Mouse (Mus musculus): ENCODE results near the gene Tiam1.
A peak's percentile ranks its signal among the peaks of the same experiment; 100 is the strongest.

Tiam1 gene

DNA sequence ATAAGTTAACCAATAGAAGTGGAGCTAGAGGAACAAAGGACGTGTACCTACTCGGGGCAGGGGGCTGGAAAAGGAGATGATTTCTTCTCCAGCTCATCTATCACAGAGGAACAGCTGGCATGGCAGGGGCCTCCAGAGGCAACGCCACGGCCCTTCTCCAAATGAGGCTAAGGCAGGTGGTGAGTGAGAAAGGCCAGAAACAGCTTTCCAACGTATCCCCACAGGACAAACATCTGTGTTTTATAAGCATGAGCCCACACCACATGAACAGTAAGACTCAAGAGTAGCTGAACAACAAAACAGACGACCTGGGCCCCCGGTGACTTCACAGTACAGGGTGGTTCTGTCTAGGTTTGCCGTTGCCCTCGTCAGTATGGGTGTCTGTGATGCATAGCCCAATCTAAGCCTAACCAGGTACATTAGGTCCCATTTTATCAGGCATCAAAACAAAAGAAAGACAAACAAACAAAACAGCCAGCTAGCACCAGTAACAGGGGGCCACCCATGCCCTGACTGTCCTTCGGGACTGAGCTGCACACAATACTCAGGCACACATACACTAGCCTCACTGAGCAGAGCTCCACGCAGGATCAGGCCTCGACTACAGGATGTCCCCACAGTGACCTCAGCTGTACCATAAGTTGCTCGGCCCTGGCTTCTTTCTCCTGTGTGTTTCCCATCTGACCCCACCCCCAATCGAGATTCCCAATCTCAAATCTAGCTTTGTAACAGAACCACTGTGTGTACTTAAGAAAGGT is 260.9 kb downstream of the Tiam1 start:
- no peak for DNase-seq (ENCODE audit: low read depth, low spot score)

DNA sequence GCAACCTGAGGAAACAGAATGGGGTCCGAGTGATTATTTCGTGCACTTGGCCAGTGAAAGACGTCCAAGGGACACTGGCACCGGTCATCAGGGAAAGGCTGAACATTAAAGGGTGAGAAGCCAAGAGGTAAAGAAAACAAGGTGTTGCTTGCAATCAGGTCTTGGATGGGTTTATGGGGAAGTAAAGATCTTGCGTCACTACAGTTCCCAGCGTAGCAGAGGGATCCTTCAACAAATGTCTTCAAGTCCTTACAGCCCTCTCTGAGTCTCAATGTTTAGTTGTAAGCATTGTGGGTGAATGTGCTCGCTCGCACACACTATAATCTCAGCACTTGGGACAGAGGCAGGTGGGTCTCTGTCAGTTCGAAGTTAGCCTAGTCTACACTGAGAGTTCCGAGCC is 266.4 kb downstream of the Tiam1 start:
- no peak for DNase-seq (ENCODE audit: low read depth, low spot score)

DNA sequence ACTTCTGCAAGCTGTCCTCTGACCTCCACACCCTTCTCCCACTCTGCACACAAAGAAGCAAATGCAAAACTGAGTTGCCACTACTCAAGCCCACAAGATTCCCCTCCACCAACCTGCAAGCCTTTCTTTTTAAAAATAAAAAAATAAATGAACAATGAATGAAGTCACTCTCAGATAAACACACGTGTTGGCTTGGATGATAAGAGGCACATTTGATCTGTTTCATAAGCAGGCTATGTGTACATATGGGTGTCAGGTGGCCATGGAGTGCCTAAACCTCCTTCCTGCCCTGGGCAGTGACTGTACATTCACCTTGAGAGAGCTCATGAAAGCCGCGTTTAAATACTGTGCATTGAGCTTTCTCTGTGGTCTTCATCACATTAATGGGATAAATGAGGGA is 267.5 kb downstream of the Tiam1 start:
- no peak for DNase-seq (ENCODE audit: low read depth, low spot score)

DNA sequence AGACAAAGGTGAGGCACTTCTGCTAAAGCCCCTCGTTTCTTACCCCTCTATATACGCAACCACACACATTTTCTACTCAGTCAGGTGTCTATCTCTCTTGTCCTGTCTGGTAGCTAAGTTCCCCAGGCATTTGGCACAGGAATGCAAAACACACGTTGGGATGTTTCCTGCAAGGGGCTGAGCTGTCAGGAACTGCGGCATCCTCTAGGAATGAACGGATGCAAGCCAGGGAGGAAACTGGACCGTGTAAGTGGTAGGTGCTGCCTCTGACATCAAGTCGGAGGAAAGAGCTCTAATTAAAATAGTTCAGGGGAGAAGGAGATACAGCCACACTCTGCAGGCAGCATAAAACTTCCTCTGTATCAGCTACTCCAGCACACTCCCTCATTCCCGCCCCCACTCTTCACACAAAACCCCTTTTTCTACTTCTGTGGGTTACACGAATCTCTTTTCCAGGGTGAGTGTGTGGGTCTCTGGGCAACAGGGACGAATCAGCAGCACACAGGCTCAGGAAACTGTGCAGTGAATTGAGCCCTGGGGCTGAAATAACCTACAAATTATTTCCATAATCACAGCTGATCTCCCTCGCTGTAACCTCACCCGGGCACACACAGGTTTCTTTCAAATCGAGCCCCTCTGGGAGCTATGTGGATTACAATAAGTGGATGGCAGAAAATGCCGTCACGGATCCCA is 269.4 kb downstream of the Tiam1 start:
- DNase-seq (ENCODE audit: low read depth, low spot score): no peak

DNA sequence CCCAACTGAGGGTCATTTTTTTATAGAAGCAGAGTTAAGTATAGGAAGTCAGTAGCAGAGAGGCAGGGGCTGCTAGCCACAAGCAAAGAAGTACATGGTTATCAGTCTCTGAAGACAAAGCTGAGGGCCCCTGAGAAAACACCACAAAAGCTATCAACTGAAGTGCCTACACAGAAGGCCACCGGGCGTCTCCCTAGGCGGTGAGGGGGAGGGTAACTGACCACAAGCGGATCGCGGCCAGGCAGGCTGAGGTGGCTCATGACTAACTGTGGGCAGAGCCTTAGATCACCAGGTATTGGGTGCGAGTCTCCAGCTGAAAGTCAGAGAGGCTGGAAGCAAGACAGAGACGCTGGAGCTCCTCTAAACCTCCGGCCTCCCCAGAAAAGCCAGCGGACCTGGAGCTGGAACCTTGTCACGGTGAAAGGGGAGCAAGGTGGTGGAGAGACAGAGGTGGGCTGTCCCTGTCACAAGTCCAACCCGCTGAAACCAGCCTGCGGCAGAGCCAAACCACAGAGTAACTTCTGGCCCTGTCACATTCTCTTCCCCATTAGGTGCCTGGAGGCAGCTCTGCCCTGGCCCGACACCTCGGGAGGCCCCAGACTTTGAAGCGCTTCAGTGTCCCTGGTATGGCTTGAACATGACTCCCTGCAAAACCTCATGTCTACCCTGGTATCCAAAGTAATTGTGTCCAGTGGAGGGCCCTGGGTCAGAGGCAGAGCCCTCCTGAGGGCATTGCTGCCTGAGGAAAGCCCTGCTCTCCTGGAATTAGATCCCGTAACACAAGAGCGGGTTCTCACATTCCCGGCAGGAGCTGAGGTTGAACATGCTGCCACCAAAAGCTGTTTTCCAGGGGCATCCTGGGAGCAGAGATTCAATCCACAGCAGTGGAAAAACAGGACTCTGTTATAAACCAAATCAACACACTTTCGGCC is 271.3 kb downstream of the Tiam1 start:
- DNase-seq (ENCODE audit: low read depth, low spot score): no peak

DNA sequence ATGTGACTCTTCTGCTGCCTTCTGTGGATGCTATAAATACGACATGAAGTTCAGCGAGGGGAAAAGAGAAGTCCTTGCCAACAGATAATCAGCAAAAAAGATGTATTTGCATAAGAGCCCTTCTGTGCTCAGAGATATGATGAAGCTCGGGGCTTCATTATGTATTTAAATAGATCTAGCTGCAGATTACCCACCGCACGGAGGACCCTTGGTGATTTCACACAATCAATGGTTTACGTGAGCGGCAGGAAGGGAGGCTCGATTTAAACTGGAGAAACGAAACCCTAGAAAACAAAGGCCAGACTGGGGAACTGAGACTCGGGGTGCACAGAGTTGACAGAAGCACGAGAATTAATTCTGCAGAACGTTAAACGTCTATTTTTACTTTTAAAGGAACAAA is 272.2 kb downstream of the Tiam1 start:
- DNase-seq (ENCODE audit: low read depth, low spot score): no peak

DNA sequence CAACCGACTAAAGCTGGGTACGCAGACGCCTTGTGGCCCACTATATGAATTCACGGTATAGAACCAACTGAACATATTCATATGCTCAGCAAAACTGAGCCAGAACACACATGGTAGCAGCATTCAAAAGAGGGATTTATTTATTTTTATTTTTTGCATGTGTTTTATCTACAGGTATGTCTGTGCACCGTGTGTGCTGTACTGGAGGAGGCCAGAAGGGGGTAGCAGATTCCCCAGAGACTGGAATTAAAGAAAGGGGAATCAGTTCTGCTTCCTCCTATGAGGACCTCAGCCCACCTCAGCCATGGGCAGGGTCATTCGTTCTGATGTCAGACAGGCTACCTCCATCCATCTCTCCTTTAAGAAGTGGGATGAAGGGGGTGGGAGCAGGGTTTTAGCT is 273.5 kb downstream of the Tiam1 start:
- no peak for DNase-seq (ENCODE audit: low read depth, low spot score)

DNA sequence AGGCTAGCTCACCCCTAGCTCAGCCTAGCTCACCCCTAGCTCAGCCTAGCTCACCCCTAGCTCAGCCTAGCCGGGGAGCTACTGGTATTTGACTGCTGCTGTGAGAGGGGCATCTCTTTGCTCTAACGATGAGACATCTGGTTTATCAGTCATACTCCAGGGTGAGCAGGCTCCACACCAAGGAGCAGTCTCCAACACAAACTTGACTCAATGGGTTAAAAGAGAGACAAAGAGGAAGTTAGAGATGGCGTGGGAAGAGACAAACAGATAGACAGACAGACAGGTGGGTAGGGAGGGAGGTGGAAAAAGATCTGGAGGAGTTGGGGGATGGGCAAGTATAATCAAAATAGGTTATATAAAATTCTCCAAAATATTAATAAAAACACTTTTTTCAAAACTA is 275.1 kb downstream of the Tiam1 start:
- no peak for DNase-seq (ENCODE audit: low read depth, low spot score)

DNA sequence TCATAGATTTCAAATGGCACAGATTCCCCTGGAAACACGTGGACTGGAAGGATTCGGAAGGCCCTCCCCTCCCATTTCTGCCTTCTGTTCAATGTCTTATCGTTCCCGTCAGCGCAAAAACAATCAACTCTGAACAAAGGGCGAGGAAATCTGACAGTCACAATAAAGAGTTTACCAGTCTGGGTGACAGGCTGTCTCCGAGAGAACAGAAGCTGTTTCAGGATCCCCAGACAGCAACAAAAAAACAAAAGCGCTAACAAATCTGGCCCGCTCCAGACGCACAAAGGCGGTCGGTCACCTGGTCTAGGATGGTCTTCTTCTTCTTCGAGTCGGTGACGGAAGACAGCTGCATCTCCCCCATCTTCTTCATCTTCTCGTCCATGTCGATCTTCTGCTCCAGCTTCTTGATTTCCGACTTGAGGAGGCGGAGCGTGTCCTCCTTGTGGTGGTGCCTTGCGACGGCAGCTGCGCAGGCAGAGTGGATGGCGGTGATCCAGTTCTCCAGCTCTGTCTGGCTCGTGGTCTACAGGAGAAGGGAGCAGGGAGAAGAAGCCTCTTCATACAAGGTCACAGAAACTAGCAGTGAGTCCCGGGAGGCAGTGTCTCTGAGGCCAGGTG is 276.2 kb downstream of the Tiam1 start:
- no peak for DNase-seq (ENCODE audit: low read depth, low spot score)

DNA sequence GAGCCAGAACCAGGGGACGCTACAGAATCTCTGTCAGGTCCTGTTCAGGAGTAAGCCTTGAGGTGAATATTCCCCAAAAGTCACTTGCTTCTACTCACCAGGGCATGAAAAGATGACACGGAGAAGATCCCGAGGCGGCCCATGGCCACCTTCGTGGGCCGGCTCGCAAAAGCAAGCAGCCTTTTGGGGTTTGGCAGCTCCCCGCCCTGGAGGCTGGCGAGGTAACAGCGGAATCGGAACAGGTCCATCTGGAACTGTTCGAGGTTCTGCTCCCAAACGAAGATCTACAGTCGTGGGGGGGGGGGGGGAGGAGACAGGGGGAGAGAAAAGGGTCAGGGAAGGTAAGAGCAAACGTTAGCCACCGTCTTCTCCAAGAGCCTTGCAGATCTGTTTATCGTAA is 278.4 kb downstream of the Tiam1 start:
- no peak for DNase-seq (ENCODE audit: low read depth, low spot score)

DNA sequence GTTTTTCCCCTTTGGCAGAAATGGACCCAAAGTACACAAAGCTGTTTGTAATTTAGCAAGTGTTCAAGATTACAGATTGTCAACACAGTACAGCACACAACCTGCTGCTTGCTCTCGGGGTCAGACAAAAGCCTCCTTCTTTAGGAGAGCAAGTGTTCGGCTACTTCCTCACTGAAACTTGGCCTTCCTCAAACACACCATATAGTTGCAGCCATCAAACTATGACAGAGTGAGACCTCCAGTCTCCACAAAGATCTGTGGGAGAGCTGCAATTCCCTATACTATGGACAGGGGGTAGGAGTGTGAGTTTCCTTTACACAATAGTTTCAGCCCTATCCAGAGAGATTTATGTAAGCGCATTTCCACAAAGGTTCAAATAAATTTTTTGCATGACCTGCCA is 278.9 kb downstream of the Tiam1 start:
- DNase-seq (ENCODE audit: low read depth, low spot score): no peak

DNA sequence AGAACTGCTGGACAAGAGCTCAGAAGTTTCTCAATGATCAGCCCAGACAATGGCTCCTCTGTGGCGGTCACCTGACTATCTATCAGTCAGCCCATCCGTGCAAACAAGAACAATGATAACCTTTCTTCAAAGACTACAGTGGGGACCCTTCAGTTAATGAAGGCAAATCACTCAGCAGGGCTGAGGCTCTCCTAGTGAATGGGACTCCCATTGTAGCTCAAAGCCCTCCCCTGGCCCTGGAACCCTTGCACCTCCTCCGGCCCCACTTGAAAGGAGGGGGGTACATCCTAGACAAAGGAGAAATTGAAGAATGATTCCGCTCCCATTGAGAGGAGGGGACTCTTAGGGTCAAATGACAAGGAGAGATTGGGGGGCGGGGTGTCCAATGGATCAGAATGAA is 280.3 kb downstream of the Tiam1 start:
- DNase-seq (ENCODE audit: low read depth, low spot score): no peak

DNA sequence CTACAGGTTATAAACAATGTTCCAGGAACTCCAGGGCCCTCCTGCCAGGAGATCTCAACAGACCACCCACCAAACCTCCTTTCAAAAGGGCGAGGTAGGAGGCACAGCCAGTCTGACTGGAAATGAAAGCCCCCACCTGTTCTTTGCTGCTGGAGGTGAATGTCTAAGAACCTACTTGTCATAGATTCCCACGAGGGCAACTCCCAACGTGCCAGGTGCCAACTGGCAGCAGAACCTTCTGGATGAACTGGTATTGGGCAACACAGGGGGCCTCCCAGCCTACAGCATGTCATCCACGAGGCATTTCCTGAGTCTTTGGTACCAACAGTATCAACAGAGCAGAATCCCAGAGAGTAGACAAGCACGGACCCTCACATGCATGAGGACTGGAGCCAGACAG is 282.0 kb downstream of the Tiam1 start:
- DNase-seq (ENCODE audit: low read depth, low spot score): no peak

DNA sequence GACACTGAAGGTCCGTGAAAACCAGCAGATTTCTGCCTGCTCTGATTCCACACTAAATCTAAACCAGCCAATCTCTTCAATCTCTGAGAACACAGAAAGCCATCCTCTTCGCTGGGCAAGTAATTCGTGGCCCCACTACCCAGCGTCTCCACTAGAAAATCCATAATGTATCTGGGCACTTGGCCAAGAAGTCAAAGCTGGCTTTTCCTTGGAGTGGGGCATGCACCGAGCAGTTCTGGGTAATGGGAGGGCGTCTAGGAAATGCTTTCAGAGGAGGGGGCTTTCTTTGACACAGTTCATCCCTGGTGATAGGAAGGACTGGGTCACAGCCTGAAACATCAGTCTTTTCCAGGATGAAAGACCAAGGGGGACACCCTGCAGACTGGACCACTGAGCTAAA is 282.9 kb downstream of the Tiam1 start:
- DNase-seq (ENCODE audit: low read depth, low spot score): no peak

DNA sequence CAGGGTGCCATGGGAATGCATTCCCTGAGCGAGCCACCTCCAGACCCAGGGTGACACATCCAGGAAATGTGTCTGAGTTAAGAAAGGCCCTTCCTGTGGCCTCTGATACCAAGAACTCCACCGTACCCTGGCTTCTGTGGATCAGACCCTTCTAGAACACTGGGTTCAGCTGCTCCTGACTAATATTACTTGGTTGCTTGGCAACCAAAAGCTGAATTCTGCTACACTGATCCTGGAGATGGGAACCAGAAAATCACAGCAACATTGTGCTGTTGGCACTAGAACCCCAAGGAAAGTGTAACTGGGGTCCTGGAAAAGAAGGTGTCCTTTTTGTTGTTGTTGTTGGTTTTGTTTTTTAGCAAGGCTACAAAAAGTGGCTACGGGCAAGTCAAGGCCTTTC is 285.9 kb downstream of the Tiam1 start:
- DNase-seq (ENCODE audit: low read depth, low spot score): no peak

DNA sequence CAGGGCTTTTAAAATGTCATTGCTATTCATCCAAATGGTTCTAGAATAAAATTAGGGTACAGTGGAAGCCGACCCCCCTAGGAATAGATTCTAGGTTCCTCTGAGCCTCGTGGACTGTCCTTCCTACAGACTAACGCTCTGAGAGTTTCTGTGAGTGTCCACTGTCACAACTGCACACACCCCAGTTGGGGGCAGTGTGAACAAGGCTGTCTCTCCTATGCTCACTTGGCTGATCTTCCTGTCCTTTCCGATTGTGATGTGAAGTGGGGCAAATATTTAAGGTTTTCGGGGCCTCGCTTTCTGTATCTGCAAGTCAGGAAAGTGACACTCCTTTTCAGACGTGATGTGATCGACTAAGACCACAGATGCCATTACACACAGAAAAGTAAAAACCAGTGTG is 288.8 kb downstream of the Tiam1 start:
- no peak for DNase-seq (ENCODE audit: low read depth, low spot score)

DNA sequence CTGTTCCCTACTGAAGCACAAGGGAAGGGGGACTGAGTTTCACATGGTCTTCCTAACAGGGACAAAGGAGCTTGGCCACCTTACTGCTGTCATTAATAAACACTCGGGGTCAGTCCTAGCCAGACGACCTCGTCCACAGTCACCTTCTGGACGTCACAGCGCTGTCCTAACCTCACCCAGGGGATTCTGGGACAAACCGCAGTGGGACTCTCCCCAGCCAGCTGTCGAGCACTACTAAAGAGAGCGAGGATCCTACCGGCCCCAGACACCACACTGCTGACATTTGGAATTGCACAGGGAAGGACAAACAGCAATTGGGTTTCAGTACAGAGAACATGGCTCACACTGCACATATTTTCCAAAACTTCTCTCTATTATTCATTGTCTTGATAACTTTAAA is 292.2 kb downstream of the Tiam1 start:
- no peak for DNase-seq (ENCODE audit: low read depth, low spot score)

DNA sequence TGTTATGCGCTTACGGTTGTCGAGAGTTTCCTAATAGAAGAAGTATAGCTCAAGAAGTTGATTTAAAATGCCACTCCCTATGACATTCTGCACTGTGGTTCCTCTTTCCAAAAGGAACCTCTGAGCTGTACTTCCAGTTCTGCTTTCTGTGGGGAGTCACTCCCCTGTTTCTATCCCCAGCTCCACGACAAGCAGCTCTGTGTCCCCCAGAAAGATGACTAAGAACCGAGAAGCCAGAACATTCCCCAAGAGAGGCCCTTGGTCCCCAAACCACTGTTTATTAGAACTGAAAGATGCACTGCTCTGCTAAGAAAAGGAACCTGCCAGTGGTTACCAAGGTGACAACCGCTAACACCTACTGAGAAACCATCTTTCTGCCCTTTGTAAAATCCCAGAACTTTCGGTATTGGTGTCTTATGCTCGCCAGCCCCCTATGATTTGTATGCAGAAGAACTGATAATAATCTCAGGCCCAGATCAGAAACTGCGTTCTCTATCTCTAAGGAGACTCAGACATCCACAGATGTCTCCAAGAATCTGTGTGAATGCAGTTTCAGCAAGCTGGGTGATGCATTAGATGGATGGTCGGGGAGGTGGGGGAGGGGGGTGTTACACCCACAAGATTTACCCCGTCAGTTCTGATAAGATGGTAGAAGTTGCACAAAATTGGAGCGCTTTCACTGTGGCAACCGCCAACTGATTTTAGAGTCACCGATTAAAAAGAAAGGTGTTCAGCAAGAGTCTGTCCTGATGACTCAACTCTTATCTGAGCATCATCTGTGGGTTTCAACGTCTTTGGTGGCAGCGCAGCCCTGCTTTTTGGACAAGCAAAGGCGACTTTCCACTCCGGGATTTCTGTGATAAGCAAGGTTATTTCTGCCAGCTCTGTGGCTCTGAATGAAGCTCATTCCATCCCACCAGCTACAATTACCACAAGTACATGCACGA is 294.6 kb downstream of the Tiam1 start:
- peak; percentile 51 for DNase-seq (ENCODE audit: low read depth, low spot score)

DNA sequence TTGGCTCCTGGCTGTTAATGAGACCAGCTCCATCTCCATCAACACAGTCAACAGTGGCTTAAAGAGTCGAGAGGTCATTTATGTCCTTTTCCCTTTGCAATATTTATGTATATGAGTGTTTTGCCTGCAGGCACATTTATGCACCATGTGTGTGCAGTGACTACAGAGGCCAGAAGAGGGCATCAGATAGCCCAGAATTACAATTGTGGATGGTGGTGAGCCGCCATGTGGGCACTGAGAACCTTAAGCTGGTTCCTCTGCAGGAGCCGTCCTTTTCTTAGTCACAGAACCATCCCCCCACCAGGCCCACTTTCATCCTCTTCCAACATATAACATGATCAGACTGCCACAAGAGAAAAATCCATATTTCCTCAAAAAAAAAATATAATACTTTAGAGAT is 295.4 kb downstream of the Tiam1 start:
- DNase-seq (ENCODE audit: low read depth, low spot score): no peak

DNA sequence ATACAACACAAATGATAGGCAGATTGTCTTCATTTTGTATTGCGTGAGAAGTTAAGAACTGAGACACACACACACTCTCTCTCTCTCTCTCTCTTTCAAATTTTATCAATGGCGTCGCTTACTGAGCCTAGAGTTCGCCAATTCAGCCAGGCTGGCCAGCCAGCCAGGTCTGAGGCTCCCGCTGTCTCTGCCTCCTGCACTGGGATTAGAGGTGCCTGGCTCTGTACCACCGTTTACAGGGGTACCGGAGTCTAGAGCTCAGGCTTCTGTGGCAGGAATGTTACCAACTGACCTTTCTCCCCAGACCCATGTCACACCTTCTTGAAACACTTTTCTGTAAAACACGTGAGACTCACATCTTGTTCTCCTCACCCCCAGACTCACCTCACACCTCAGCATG is 298.1 kb downstream of the Tiam1 start:
- DNase-seq (ENCODE audit: low read depth, low spot score): no peak

DNA sequence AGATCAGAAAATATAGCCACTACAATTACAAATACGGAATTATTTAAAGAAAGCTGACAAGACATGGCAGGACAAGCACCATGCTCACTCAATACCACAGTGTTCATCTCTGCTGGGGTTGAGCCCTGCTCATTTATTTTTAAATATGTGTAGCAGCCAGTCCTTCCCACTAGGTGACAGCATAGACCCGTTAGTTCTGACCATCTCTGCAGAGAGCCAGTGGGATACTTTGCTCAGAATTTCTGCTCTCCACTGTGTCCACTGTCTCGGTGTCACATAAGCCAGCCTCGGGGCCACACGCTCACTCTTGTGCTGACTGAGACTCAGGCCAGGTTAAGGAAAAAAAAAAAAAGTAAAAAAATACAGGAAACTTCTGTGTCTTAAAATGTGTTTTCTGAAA is 299.0 kb downstream of the Tiam1 start:
- DNase-seq (ENCODE audit: low read depth, low spot score): peak; percentile 34
